Mouse (Mus musculus) heart, adult 2 months (tissue): Measurements from ENCODE around the gene Olfr307.

ENCODE experiments used
- CTCF ChIP-seq: fragments of 200-600 bp; IDR thresholded peaks from 2 replicates; pipeline ENCODE4 v1.8.1; 2022; ENCODE audit warnings: antibody characterized with exemption, mild to moderate bottlenecking, moderate library complexity
- POLR2A ChIP-seq: fragments of 200-500 bp; IDR thresholded peaks from 2 replicates; pipeline ENCODE4 v1.6.1; 2011; ENCODE audit warnings: mild to moderate bottlenecking, low read depth, low read length, control low read depth; ENCODE audit not compliant: insufficient read depth

GRCm38 (mm10) chr7:86313608-86314007 is 23.8 kb downstream of the Olfr307 start, which contains the start of gene Olfr309:
- TF ChIP-seq CTCF: no peak
- TF ChIP-seq POLR2A: no peak
